Mouse (Mus musculus): ENCODE measurements around the gene Kcnn3.

The Kcnn3 gene

DNA sequence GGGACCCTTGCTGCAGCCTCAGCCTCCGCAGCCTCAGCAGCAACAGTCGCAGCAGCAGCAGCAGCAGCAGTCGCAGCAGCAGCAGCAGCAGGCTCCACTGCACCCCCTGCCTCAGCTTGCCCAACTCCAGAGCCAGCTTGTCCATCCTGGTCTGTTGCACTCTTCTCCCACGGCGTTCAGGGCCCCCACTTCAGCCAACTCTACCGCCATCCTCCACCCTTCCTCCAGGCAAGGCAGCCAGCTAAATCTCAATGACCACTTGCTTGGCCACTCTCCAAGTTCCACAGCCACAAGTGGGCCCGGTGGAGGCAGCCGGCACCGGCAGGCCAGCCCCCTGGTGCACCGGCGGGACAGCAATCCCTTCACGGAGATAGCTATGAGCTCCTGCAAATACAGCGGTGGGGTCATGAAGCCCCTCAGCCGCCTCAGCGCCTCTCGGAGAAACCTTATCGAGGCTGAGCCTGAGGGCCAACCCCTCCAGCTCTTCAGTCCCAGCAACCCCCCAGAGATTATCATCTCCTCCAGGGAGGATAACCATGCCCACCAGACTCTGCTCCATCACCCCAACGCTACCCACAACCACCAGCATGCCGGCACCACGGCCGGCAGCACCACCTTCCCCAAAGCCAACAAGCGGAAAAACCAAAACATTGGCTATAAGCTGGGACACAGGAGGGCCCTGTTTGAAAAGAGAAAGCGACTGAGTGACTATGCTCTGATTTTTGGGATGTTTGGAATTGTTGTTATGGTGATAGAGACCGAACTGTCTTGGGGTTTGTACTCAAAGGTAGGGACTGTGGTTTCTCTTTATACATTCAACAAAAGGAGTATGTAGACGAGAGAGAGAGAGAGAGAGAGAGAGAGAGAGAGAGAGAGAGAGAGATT is 896 bp downstream of the Kcnn3 start:
- no peak for DNase-seq (ENCODE audit: low spot score)

DNA sequence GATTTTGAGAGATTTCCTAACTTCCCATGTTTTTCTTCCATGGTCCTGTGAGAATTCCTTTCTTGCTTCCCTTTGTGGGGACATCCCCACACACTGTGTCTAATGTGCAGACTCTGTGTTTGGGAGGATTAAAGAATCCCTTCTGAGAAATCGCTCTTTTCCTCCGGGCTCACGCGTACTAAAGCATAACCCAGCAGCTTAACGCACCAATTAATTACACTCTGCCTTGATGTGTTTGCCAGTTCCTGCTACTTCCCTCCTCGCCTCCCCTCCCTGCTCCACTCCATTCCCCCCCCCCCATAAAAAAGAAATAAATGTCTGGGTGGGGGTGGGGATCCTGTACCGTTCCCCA is 1.5 kb downstream of the Kcnn3 start:
- DNase-seq (ENCODE audit: low spot score), result no peak

DNA sequence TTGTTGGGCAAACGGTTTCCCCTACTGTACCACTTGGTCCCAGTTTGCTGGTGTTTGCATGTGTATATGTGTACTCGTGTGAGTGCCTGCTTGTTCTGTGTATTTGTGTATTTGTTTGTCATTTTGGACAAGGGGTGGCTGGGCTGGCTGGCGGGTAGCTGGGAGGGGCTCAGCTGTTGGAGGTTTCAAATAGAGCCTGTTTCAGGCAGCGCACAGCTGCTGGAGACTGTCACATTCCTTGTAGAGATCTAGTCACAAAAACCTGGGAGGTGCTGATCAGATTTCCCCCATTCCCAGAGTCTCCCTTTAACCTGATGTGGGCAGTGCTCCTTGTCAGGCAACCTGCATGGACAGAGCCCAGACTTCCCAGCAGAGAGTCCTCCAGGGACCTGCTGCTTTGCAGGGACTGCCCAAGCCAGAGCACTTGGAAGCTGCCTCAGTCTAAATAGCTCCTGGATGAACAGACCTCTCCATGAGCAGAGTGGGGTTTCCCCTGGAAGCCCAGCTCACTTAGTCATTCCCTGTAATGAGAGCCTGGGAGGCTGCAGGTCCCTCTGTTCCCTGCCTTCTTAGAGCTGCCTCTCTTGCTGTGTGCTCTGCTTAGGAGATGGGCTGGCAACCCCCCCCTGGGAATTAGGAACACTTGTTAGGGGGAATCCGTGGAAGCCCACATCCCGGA is 2.6 kb downstream of the Kcnn3 start:
- DNase-seq (ENCODE audit: low spot score), result no peak

DNA sequence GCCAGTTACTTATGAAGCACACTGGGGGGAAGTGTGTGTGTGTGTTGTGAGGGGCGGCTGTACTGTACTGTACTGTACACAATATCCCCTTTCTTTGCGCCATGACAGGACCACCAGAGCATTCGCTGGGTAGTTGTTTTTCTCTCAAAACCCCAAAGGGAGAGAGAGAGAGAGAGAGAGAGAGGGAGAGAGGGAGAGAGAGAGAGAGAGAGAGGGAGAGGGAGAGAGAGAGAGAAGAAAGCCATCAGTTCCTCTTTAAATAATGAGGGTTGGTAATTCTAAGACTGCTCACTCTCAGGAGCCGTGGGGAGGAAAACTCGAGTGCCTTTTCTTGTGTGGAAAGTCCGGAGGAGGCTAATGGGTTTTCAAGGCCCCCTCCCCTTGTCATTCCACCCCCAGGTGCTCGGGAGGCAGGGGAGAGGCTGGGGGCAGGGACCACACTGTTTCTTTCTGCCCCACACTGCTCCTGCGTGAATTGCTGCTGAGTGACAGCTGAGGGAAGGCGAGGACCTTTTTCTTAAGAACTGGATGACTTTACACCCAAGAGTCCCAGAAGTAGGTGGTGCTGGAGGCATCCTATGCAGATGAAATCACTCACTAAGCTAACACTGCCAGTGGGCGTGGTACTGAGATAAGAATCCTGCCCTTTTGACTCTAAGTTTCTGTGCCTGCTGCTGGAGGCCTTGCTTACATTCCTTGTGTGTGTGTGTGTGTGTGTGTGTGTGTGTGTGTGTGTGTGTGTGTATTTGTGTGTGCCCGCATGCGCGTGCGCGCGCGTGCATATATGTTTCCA is 6.5 kb downstream of the Kcnn3 start:
- DNase-seq (ENCODE audit: low spot score), result peak; percentile 18

DNA sequence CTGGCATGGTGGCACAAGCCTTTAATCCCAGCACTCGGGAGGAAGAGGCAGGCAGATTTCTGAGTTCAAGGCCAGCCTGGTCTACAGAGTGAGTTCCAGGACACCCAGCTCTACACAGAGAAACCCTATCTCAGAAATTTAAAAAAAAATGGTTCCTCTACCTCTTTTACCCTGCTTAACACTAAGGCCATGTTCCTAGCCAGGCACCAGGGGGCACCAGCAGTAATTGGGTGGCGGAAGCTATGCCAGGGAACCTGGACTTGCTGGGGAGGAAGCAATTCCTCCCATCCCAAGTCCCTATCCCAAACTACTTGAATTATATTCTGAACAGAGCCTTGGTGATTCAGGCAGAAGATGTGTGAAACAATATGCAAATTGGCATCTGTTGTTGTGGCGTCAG is 9.8 kb downstream of the Kcnn3 start:
- DNase-seq (ENCODE audit: low spot score), result peak; percentile 32

DNA sequence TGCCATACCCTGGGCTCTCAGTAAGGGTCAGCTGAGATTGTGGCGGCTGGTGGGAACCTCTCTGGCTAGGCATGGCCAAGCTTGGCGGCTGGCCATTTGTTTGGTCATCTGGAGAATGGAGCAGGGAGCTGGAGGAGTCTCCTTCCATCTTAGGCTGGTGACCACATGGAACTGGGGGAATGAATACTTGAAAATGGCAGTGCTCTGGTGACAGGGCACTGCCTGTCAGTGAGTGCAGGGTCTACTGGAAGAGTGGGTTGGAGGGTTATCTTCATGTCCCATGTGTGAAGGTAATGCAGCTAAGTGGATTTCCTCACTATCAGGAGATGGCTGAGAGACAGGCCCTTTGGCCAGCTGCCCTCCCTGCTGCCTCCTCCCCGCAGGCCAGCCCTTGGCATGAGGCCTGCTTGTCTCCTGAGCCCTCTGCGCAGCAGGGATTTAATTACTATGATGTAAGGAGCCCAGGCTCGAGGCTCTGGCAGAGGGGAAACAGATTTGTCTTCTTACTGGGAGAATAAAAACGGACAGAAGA is 14.7 kb downstream of the Kcnn3 start:
- peak; percentile 86 for DNase-seq (ENCODE audit: low spot score)

DNA sequence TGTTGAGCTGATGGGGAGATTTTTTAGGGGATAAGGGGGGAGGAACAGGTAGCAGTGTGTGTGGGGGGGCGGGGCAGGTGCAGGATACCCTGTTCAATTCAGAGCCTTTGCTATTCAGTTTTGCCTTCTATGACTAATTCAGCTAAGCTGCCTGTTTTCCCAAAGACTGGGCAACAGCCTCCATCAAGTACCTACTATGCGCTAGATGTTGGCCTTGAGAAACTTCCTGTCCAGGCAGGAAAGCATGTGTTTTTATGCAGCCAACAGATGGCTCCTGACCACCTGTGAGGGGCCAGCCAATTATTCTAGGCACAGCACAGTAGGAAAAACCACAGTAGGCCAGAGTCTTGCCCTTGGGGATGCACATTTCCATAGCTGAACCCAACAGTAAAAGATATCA is 15.2 kb downstream of the Kcnn3 start:
- no peak for DNase-seq (ENCODE audit: low spot score)

DNA sequence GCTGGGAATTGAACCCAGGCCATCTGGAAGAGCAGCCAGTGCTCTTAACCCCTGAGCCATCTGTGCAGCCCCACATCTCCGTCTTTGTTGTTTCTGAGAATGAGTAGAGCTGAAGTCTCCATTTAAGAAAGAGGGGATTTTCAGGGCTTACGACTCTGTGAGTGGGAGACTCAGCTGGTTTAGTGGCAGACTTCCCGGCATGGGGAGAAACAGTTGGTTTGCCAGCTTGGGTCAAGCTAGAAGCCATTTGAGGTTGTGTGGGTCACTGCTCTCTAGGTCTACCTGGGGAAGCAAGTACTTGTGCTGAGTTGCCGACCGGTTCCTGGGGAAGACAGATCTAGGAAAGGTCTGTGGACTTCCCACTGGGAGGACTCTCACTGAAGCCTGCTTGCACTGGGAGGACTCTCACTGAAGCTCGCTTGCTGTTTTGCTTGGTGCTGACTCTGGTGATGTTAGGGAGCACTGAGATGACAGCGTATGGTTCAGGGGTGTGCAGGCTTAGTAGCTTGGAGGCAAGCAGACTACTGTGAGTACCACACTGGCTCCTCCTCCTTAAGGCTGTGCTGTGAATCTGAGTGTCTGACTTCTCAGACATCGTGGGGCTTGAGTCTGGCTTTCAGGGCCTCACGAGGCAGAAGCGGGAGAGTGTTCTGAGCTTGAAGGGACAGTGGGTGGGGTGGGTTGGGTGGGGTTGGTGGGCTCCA is 19.2 kb downstream of the Kcnn3 start:
- no peak for DNase-seq (ENCODE audit: low spot score)

DNA sequence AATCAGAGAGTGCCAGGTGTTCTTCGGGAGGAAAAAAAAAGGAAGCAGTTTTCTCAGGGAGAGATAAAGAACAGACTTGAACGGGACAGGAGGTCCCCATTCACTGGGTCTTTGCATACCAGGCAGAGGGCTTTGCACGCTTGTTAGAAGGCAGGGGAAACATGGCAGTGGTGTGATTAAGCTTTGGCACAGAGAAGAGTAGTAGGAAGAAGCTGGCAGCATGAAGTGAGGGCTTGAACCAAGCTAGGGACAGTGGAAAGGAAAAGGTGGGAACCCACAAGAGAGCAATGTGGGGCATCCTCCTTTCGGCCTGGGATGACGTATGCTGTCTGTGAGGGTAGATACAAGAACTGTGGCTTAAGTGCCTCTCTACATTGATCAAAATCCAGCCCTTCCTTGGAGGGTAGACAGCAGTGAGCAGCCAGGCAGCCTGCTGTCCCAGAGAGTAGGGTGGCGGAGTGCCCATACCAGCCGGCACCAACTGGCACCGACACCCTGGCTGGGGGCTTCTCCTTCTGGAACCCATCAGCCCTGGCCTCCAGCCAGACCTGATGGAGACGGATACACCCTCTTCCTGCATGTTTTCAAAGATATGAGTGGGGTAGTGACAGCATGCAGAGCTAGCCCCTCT is 19.9 kb downstream of the Kcnn3 start:
- no peak for DNase-seq (ENCODE audit: low spot score)

DNA sequence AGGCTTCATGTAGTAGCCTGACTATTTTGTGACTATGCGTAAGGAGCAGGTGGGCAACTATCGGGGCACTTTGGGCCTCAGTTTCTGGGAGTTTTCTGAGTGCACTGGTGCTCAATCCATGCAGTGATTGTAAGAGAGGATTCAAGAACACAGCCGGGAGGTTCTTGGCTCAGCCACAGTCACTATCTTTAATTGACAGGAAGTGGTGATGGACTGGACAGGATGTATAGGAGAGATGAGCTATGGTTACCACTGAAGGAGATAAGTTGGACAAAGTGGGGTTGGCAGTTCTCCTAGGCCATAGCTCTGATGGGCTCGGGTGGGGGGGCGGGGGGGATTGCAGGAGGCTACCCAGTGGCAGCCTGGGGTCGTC is 20.4 kb downstream of the Kcnn3 start:
- DNase-seq (ENCODE audit: low spot score), result no peak

DNA sequence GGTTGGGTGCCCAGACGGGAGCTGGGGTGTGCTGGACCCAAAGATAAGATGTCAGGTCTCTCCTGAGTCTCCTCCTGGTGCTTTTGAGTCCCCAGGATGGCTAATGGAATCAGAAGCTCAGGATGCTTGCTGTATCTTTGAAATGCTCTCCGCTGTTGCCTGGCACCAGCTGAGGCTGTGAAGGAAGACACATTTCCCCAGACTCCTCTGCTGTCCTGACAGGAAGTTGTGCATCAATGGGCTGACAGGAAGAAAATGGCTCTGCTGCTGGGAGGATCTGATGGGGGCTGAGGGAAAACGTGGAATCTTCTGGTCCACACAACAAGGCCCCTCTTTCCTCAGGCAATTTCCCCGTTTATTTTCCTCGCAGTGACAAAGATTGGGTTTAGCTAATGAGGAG is 27.0 kb downstream of the Kcnn3 start:
- no peak for DNase-seq (ENCODE audit: low spot score)

DNA sequence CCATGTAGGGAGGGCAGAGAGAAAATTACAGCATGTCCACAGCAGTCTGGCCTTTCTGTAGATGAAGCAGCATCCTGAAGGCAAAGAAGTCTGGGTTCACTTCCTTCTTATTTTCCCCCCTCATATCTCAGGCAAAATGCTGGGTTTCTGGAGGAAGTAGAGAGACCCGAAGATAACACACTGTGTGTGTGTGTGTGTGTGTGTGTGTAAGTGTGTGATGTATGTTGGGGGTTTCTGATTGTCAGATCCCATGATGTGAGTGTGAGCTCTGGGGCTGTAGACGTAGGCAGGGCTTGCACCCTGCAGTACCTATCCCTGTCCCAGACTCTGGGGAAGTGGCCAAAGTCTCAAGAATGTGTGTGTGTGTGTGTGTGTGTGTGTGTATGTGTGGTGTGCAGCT is 28.8 kb downstream of the Kcnn3 start:
- peak; percentile 12 for DNase-seq (ENCODE audit: low spot score)

DNA sequence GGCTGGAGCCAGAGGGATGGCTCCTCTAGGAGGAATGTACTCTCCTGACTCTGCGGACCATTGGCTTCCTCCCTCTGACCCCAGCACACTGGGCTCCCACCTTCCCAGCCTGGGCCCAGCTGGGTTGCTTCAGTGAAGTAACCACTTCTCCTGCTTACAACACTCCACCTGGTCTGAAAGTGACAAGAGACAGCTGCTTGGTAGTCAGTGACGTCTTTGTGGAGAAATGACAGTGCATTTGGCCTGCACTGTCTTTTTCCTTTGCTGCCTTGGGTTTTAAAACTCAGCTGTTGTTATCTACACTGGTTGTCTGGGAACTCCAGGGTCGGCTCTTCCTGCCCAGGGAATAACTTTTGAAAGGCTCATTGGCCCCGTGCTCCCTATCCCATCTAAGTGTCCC is 29.5 kb downstream of the Kcnn3 start:
- no peak for DNase-seq (ENCODE audit: low spot score)

DNA sequence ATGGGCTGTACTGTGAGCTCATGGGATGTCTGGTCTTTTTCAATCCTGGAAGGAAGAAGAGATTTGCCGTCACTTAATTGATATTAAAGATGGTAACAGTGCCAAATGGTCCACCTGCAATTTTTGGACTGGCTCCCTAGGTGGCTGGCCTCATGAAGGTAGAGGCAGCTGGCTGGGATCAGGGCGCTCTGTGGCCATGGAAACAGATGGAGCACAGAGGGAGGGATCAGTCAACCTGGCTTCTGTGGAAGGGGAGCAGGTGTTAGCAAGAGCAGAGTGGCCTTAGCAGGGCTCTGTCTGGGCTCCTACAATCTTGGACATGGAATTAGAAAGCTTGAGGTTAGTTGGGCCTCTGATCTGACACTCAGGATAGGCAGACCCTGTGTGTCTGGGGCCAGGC is 31.9 kb downstream of the Kcnn3 start:
- DNase-seq (ENCODE audit: low spot score), result no peak

DNA sequence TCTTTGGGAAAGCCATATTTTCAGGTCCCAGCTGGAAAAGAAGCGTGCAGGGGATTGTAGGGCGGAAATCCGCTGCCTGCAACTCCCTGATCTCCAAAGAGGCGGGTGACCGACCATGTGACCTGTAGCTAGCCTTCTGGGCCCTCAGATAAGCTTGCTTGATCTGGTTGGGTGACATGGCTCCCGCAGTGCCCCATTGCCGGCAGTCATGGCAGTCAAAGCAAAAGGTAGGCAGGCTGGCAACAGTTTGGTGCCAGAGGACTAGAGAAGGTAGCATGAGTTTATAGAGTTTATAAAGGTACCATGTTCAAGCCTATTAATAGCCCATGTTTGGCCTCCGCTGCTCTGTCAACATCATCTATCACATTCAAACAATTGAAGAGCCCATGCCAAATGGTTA is 33.5 kb downstream of the Kcnn3 start:
- no peak for DNase-seq (ENCODE audit: low spot score)

DNA sequence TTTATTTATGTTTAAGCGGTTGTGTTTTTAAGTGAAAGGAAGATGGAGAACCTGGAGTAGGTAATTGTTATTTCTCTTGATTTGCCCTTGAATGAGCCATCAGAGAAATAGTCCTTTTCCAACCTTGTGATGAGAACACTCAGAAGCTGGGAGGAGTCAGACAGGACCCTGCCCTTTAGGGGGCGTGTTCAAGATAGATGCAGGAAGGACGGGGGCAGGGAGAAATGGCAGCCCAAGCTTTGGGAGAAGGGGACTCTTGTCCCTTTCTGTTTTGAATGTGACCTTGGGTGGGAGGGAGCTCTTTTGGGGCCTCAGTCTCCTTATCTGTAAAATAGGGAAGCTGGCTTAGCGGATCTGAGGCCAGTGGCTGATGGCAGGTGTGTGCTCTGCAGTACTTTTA is 34.0 kb downstream of the Kcnn3 start:
- DNase-seq (ENCODE audit: low spot score), result no peak

DNA sequence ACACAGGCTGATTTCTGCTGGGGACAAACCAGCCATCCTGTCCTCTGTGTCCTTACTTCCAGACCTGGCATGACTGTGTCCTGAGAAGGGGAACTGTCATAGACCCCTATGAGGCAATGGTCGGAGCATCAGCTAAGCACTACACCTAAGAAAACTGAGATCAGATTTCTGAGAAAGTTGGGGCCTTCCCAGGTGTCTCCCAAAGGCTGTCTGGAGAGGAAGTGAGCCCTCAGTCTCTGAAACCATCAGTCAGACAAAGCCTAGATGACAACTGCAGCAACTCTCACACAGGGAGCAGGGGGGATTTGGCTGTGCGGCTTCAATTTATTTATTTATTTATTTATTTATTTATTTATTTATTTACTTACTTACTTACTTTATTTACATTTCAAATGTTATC is 34.6 kb downstream of the Kcnn3 start:
- no peak for DNase-seq (ENCODE audit: low spot score)

DNA sequence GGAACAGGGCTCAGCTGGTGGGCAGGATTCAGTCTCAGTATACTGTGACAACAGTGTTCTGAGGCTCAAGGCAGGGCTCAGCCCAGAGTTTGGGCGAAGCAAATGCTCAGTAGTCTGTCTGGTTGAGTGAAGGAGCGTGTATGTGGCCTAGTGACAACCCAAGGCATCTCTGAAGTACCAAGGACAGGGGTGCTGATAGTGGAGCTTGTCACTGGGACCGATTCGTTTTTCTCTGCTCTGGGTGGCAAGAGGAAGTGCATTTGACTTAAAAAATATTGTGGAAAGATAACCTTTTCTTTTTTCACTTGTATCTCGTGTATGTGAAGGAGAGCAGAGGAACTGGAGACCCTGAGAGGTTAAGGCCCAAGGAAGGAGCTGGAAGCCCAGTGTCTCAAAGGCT is 37.8 kb downstream of the Kcnn3 start:
- no peak for DNase-seq (ENCODE audit: low spot score)

DNA sequence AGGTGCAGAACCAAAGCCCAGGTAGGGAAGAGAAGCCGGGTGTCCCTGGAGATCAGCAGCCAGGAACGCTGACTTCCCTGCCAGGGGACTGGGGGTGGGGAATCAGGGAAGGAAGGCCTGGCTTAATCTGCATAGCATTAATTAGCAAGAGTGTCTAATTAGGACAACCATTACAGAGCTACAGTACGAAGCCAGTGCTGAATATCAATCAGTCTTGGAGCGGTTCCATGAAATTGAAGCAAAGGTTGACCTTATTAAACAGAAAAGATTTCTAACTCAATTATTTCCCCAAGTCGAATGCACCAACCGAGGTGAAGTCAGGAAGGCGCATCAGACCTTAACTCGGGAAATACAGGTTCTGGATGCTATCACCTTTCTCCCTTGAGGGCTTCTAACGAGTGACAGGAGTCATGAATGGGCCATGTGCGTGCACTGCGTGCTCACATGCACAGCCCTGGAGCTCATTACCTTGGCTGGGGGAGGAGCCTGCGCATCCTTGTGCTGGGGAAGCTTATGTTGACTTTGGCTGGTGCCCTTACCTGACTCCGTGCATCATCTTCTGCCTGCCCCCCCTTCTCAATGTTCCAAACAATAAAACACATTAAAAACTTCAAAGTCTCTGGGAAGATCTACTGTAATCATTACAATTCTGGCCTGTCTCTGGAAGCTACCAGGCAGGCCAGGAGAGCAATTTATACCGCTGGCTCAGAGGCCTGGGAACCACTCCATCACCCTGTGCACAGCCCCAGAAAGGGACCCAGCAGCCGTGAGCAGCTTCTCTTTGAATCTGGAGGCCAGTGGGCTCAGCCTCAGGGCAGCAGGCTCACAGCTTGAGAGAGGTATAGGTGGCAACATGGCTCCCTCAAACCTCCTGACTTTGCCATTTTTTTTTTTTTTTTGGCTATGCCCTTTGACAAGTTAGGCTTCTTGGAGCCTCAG is 39.3 kb downstream of the Kcnn3 start:
- no peak for DNase-seq (ENCODE audit: low spot score)

DNA sequence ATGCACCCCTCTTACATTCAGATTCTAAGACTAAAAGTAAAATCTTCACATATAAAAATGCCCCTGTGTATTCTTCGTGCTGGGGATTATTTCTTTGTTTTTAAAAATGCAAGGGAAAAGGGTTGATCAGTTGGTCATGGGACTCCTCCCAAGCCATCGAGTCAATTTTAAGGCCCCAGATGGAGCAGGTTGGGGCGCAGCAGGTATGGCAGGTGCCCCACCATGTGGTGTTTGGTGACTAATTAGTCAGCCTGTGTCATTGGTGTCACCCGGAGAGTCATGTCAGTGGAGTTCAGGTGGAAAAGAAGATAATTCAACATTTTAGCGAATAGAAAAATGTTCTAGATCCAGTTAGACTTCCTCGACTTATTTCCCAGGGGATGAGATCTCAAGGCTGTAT is 41.4 kb downstream of the Kcnn3 start:
- DNase-seq (ENCODE audit: low spot score), result no peak

DNA sequence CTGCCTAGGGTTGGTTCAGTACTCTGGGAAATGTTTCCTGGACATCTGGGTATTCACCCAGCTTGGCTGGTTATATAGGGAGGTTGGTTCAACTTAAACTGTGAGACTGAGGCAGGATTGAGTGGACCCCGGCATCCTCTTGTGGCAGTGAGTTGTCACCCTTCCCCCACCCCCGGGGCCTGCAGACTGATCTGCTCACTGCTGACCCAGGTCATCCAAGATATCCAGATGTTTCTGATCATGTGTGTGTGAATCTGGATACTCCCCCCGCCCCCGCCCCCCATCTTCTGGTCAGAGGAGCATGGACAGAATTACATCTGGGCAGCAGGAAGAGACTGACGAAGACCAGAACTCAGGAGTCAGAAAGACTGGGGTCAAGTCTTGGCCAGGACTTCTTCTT is 45.4 kb downstream of the Kcnn3 start:
- no peak for DNase-seq (ENCODE audit: low spot score)

Measured in adipocyte (in vitro differentiated cells).